Mouse (Mus musculus): Measurements from ENCODE around the gene Ece1. TPM values are rescaled to one million over a fixed set of nuclear protein-coding genes. Genes with fewer than 3 reads are reported as not detected.
A peak's percentile ranks its signal among the peaks of the same experiment; 100 is the strongest.

The Ece1 gene
- polyA plus RNA-seq, 1 experiment from 2014 or later = 94.2 TPM

DNA sequence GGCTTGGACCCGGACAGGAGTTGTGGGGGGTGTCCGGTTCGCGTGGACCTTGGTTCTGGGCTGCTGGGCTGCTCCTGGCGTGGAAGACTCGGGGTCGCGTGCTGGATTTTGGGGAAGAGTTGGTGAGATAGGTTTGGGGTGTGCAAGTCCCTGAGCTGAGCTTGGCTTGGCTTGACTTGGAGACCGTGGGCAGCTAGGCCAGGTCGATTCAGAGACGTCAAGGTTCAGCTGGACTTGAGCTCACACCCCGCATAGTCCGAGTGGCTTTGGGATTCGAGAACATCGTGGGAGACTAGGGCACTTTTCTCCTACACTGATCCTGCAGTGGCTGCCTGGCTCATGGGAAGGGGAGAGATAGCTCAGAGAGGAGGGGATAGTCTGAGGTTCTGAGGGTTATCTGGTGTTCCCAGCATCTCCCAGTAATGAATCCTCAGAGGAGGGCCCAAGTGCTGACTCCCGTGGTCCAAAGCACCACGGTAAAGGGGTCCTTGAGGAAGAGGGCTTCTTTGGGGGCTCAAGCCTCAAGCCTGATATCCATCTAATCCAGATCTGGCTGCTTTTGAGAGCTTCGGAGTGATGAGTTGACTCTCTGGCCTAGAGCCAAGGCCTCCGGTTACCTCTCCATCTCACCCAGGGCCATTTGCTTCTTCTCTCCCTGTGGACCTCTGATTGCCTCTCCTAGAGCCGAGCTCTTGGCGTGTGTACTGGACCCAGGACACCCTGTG lies 641 bp downstream of the Ece1 start:
- ATAC-seq (replicated peaks; ENCODE audit: low FRiP score, low TSS enrichment, low read depth) = no peak
- WGBS = 5% methylated on average over 21 of the region's 21 CpGs
- Histone ChIP-seq H3K9me3 (ENCODE audit: control insufficient read depth, low read length) (no peaks in the 10 kb centered on the region), H3K27me3 (replicated peaks; ENCODE audit: control insufficient read depth, insufficient read depth, low read length) (no peaks in the 10 kb centered on the region), H3K9ac (ENCODE audit: low read length) (peak overlapping the region; percentile 85), H3K27ac (ENCODE audit: low read depth) (peak overlapping the region; percentile 79), H3K4me3 (ENCODE audit: low read depth, low read length) (peak overlapping the region; percentile 84), H3K36me3 (ENCODE audit: control insufficient read depth, insufficient read depth, low read length) (no peaks in the 10 kb centered on the region), H3K4me1 (replicated peaks; ENCODE audit: control insufficient read depth, insufficient read depth, low read length) (peaks cover 46% of the 10 kb centered on the region), H3K4me2 (ENCODE audit: low read length) (peak overlapping the region; percentile 64)
- DNase-seq (ENCODE audit: low spot score) = peak; percentile 66

DNA sequence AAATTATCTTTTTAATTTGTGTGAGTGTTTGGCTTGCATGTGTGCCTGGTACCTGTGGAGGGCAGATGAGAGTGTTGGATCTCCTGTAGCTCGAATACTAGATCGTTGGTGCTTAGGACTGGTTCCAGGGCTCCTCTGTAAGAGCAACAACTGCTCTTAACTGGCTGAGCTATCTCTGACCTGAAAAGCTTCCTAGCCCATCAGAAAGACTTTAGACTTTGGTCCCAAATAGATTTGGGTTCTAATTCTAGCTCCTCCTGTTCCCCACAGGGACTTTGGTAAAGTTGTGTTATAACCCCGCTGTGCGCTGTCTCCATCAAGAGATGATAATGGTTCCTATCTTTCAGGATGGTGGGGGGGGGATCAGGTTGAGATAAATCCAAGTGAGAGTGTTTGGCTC lies 2.0 kb downstream of the Ece1 start:
- no peak overlapping the region for H3K9ac ChIP-seq (ENCODE audit: low read length)
- ATAC-seq (replicated peaks; ENCODE audit: low FRiP score, low TSS enrichment, low read depth) = no peak

DNA sequence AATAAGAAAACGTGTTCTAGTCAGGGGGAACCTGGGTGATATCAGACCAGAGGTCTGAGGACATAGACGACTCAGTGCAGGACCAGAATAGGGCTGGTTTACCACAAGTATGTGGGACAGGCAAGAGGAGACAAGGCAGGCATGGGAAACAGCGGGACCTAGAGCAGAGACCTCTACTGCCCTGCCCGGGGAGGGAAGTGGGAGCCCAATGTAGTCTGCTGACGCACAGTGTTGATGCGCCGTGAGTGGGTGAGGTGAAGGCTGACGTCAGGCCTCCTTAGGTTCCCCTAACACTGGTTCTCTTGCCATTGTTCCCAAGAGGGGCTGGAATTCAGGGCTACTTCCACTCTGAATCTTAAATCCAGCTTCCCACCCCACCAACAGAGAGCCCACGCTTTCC lies 2.7 kb downstream of the Ece1 start:
- H3K4me2 ChIP-seq (ENCODE audit: low read length) = peak overlapping the region; percentile 47
- ATAC-seq (replicated peaks; ENCODE audit: low FRiP score, low TSS enrichment, low read depth) (no peak), DNase-seq (ENCODE audit: low spot score) (no peak)
- H3K27ac ChIP-seq (ENCODE audit: low read depth) = peak overlapping the region; percentile 47; the same call in 1 of the 2 replicates
- H3K27me3 ChIP-seq (replicated peaks; ENCODE audit: control insufficient read depth, insufficient read depth, low read length) = no peaks in the 10 kb centered on the region
- peaks cover 61% of the 10 kb centered on the region for H3K4me1 ChIP-seq (replicated peaks; ENCODE audit: control insufficient read depth, insufficient read depth, low read length)
- H3K36me3 ChIP-seq (ENCODE audit: control insufficient read depth, insufficient read depth, low read length) = no peaks in the 10 kb centered on the region
- H3K4me3 ChIP-seq (ENCODE audit: low read depth, low read length) = peak overlapping the region; percentile 21
- H3K9ac ChIP-seq (ENCODE audit: low read length) = peak overlapping the region; percentile 25; the same call in 1 of the 2 replicates
- H3K9me3 ChIP-seq (ENCODE audit: control insufficient read depth, low read length) = no peaks in the 10 kb centered on the region
- WGBS = 32% methylated on average over 9 of the region's 9 CpGs

More for the DNA sequence above, 2.0 kb downstream of the Ece1 start:
- Histone ChIP-seq H3K4me3 (ENCODE audit: low read depth, low read length) (no peak overlapping the region), H3K9me3 (ENCODE audit: control insufficient read depth, low read length) (no peaks in the 10 kb centered on the region), H3K27ac (ENCODE audit: low read depth) (no peak overlapping the region), H3K27me3 (replicated peaks; ENCODE audit: control insufficient read depth, insufficient read depth, low read length) (no peaks in the 10 kb centered on the region), H3K36me3 (ENCODE audit: control insufficient read depth, insufficient read depth, low read length) (no peaks in the 10 kb centered on the region), H3K4me1 (replicated peaks; ENCODE audit: control insufficient read depth, insufficient read depth, low read length) (peaks cover 54% of the 10 kb centered on the region), H3K4me2 (ENCODE audit: low read length) (peak overlapping the region; percentile 64)
- DNase-seq (ENCODE audit: low spot score) = no peak
- WGBS = 85% methylated on average over 4 of the region's 4 CpGs

- H3K36me3 ChIP-seq (ENCODE audit: control insufficient read depth, insufficient read depth, low read length) = no peaks in the 10 kb centered on the region
- H3K9ac ChIP-seq (ENCODE audit: low read length) = peak overlapping the region; percentile 25; the same call in 1 of the 2 replicates
- no peak for DNase-seq (ENCODE audit: low spot score)
- H3K9me3 ChIP-seq (ENCODE audit: control insufficient read depth, low read length) = no peaks in the 10 kb centered on the region
- H3K27ac ChIP-seq (ENCODE audit: low read depth) = peak overlapping the region; percentile 38; the same call in 1 of the 2 replicates
- peak overlapping the region; percentile 47 for H3K4me2 ChIP-seq (ENCODE audit: low read length)
- peaks cover 65% of the 10 kb centered on the region for H3K4me1 ChIP-seq (replicated peaks; ENCODE audit: control insufficient read depth, insufficient read depth, low read length)
- no peak for ATAC-seq (replicated peaks; ENCODE audit: low FRiP score, low TSS enrichment, low read depth)
- H3K27me3 ChIP-seq (replicated peaks; ENCODE audit: control insufficient read depth, insufficient read depth, low read length) = no peaks in the 10 kb centered on the region
- WGBS = 36% methylated on average over 10 of the region's 10 CpGs
- peak overlapping the region; percentile 21 for H3K4me3 ChIP-seq (ENCODE audit: low read depth, low read length)
These were observed 3.2 kb downstream of the Ece1 start for GRCm38 (mm10) chr4:137865221-137865641.

- H3K9ac ChIP-seq (ENCODE audit: low read length) = no peak overlapping the region
- H3K36me3 ChIP-seq (ENCODE audit: control insufficient read depth, insufficient read depth, low read length) = no peaks in the 10 kb centered on the region
- peak overlapping the region; percentile 18; the same call in 1 of the 2 replicates for H3K4me2 ChIP-seq (ENCODE audit: low read length)
- no peaks in the 10 kb centered on the region for H3K27me3 ChIP-seq (replicated peaks; ENCODE audit: control insufficient read depth, insufficient read depth, low read length)
- no peak for ATAC-seq (replicated peaks; ENCODE audit: low FRiP score, low TSS enrichment, low read depth)
- WGBS = 48% methylated on average over 19 of the region's 19 CpGs
- no peak for DNase-seq (ENCODE audit: low spot score)
- peaks cover 69% of the 10 kb centered on the region for H3K4me1 ChIP-seq (replicated peaks; ENCODE audit: control insufficient read depth, insufficient read depth, low read length)
- no peak overlapping the region for H3K4me3 ChIP-seq (ENCODE audit: low read depth, low read length)
- H3K9me3 ChIP-seq (ENCODE audit: control insufficient read depth, low read length) = no peaks in the 10 kb centered on the region
- H3K27ac ChIP-seq (ENCODE audit: low read depth) = no peak overlapping the region
These were observed 4.3 kb downstream of the Ece1 start for GRCm38 (mm10) chr4:137866206-137866863.

DNA sequence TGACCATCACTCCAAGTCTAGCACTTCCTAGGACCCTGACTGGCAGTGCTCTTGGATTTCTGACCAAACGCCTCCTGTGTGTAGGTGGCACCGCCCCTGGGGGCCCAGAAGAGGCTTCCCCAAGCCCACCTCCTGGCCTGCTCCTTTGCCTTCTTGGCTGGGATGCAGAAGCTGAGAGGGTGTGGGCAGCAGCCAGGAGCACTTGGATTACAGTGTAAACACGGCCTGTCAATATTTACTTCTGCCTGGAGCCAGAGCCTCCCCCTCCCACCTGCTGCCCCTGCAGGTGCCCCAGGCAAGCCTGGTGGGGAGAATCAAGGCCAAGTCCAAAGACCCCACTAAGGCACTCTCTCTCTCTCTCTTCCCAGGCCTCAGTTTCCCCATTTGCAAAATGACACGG lies 5.2 kb downstream of the Ece1 start:
- WGBS = 22% methylated on average over 4 of the region's 4 CpGs
- peak overlapping the region; percentile 38; the same call in 1 of the 2 replicates for H3K27ac ChIP-seq (ENCODE audit: low read depth)
- no peaks in the 10 kb centered on the region for H3K9me3 ChIP-seq (ENCODE audit: control insufficient read depth, low read length)
- H3K4me3 ChIP-seq (ENCODE audit: low read depth, low read length) = no peak overlapping the region
- no peaks in the 10 kb centered on the region for H3K27me3 ChIP-seq (replicated peaks; ENCODE audit: control insufficient read depth, insufficient read depth, low read length)
- ATAC-seq (replicated peaks; ENCODE audit: low FRiP score, low TSS enrichment, low read depth) (no peak), DNase-seq (ENCODE audit: low spot score) (no peak)
- peaks cover 70% of the 10 kb centered on the region for H3K4me1 ChIP-seq (replicated peaks; ENCODE audit: control insufficient read depth, insufficient read depth, low read length)
- H3K36me3 ChIP-seq (ENCODE audit: control insufficient read depth, insufficient read depth, low read length) = no peaks in the 10 kb centered on the region
- no peak overlapping the region for H3K4me2 ChIP-seq (ENCODE audit: low read length)
- no peak overlapping the region for H3K9ac ChIP-seq (ENCODE audit: low read length)

DNA sequence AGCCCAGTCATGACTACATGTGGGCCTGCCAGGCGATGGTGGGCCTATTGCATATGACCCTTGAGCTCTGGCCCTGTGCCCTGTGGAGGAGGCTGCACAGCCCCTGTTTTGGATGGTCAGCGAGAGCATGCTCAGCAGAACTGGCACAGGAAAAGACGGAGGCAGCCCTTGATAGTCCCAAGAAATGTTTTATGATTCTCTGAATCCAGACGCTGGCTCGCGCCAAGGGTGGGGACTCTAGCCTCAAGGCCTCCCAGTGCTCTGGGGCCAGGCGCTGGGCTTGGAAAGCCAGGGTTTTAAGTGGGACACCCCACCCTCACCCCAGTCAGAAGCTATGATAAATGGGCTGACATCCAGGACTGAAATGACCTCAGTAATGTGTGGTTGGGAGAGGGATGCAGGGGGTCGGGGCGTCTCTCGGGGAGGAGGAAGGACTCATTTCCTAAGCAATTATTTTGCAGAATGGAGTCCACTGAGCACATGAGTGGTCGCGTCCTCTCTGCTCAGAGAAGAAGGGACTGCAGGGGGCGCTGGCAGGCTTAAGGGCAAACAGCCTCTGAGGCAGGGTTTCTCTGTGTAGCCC lies 5.7 kb downstream of the Ece1 start:
- Histone ChIP-seq H3K4me1 (replicated peaks; ENCODE audit: control insufficient read depth, insufficient read depth, low read length) (peaks cover 70% of the 10 kb centered on the region), H3K27me3 (replicated peaks; ENCODE audit: control insufficient read depth, insufficient read depth, low read length) (no peaks in the 10 kb centered on the region)

GRCm38 (mm10) chr4:137869667-137870274 lies 7.7 kb downstream of the Ece1 start:
- no peaks in the 10 kb centered on the region for H3K27me3 ChIP-seq (replicated peaks; ENCODE audit: control insufficient read depth, insufficient read depth, low read length)
- H3K9me3 ChIP-seq (ENCODE audit: control insufficient read depth, low read length) = no peaks in the 10 kb centered on the region
- H3K9ac ChIP-seq (ENCODE audit: low read length) = no peak overlapping the region
- WGBS = 32% methylated on average over 16 of the region's 16 CpGs
- peaks cover 60% of the 10 kb centered on the region for H3K4me1 ChIP-seq (replicated peaks; ENCODE audit: control insufficient read depth, insufficient read depth, low read length)
- no peaks in the 10 kb centered on the region for H3K36me3 ChIP-seq (ENCODE audit: control insufficient read depth, insufficient read depth, low read length)
- H3K27ac ChIP-seq (ENCODE audit: low read depth) = peak overlapping the region; percentile 54
- ATAC-seq (replicated peaks; ENCODE audit: low FRiP score, low TSS enrichment, low read depth) (peak; percentile 1), DNase-seq (ENCODE audit: low spot score) (peak; percentile 68)
- H3K4me3 ChIP-seq (ENCODE audit: low read depth, low read length) = no peak overlapping the region
- peak overlapping the region; percentile 26 for H3K4me2 ChIP-seq (ENCODE audit: low read length)

More for the DNA sequence above, 5.7 kb downstream of the Ece1 start:
- no peaks in the 10 kb centered on the region for H3K36me3 ChIP-seq (ENCODE audit: control insufficient read depth, insufficient read depth, low read length)
- peak overlapping the region; percentile 38; the same call in 1 of the 2 replicates for H3K27ac ChIP-seq (ENCODE audit: low read depth)
- H3K4me3 ChIP-seq (ENCODE audit: low read depth, low read length) = no peak overlapping the region
- no peaks in the 10 kb centered on the region for H3K9me3 ChIP-seq (ENCODE audit: control insufficient read depth, low read length)
- no peak for ATAC-seq (replicated peaks; ENCODE audit: low FRiP score, low TSS enrichment, low read depth)
- no peak overlapping the region for H3K4me2 ChIP-seq (ENCODE audit: low read length)
- no peak overlapping the region for H3K9ac ChIP-seq (ENCODE audit: low read length)
- WGBS = 31% methylated on average over 13 of the region's 13 CpGs
- no peak for DNase-seq (ENCODE audit: low spot score)
